Comparison of ENCODE assay signal across 15 mouse cellular contexts in the genomic region with DNA sequence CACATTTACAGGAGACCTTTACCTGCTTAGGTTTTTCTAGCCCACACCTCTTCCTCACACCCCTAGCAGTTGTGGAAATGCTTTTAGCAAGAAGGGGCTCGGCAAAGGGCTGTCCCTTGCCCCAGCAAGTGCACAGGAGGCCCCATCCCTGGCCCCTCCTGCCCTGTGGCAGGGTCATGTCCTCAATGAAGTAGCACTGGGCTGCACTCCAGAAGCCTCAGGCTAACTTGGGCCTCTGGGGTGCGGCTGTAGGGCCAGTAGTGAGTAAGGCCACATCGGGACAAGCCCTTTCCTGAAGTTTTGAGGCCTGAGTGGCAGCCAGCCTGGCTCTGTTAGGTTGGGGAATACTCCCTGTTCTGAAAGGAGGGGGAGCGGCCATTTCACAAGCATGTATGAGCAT. TPM values are rescaled to one million over a fixed set of nuclear protein-coding genes. Genes with fewer than 3 reads are reported as not detected.
DNase-seq lines count a peak whose midpoint lies in the region; ATAC-seq and TF ChIP-seq lines count a peak whose summit lies in the region.
"Had no signal": no experiment of that assay in that cellular context is flagged by ENCODE, and none has a peak within 500 bp of the region (broad histone marks: within the 10 kb centered on the region; RNA-seq: fewer than 3 reads in every experiment).

No protein-coding gene starts in this region.

- no peak overlapping the region for H3K4me2 ChIP-seq in limb, embryonic 13.5 days (replicated peaks)
- H3K4me2 ChIP-seq: midbrain, embryonic 12.5 days; neural tube, embryonic 13.5 days had no signal

- H3K27ac ChIP-seq in heart, adult 2 months = peak overlapping the region; percentile 69
- no peak overlapping the region for H3K27ac ChIP-seq in limb, embryonic 13.5 days
- H3K27ac ChIP-seq in layer of hippocampus, adult 2 months = no peak overlapping the region
- H3K27ac ChIP-seq: midbrain, embryonic 12.5 days; neural tube, embryonic 13.5 days had no signal

- peak; percentile 54; the same call in 1 of the 2 replicates for TF ChIP-seq EP300 in heart, adult 2 months (IDR thresholded peaks at IDR 0.05; ENCODE audit: insufficient read depth, low read depth, low read length)

- no peak for ATAC-seq in limb, embryonic 13.5 days (ENCODE audit: low FRiP score, low read depth)
- ATAC-seq: liver, postnatal 0 days had no signal

- no peaks in the 10 kb centered on the region for H3K9me3 ChIP-seq in limb, embryonic 13.5 days
- H3K9me3 ChIP-seq: midbrain, embryonic 12.5 days; neural tube, embryonic 13.5 days had no signal

- H3K27me3 ChIP-seq in heart, adult 2 months (ENCODE audit: control insufficient read depth, insufficient read depth, low read length) = no peaks in the 10 kb centered on the region
- H3K27me3 ChIP-seq in limb, embryonic 13.5 days = no peaks in the 10 kb centered on the region
- H3K27me3 ChIP-seq: midbrain, embryonic 12.5 days; neural tube, embryonic 13.5 days had no signal

- peaks cover 6% of the 10 kb centered on the region; the same call in 1 of the 2 replicates for H3K4me1 ChIP-seq in heart, adult 2 months (ENCODE audit: control insufficient read depth, insufficient read depth, low read length)
- peaks cover 21% of the 10 kb centered on the region for H3K4me1 ChIP-seq in limb, embryonic 13.5 days
- H3K4me1 ChIP-seq: midbrain, embryonic 12.5 days had no signal

- 37% methylated on average over 4 of the region's 4 CpGs for WGBS in heart, adult 2 months
- WGBS in limb, embryonic 13.5 days = 60% methylated on average over 4 of the region's 4 CpGs

- H3K9ac ChIP-seq in heart, adult 2 months (ENCODE audit: low read depth, low read length) = no peak overlapping the region
- 0 out of 2 replicates have a peak overlapping the region, but pooled peaks have one; percentile 27 for H3K9ac ChIP-seq in limb, embryonic 13.5 days
- H3K9ac ChIP-seq: liver, postnatal 0 days; midbrain, embryonic 12.5 days; neural tube, embryonic 13.5 days had no signal

- no peak for TF ChIP-seq CTCF in heart, adult 2 months (IDR thresholded peaks at IDR 0.05)
- no peak for TF ChIP-seq CTCF in layer of hippocampus, adult 2 months (conservative IDR thresholded peaks at IDR 0.05)

- no peaks in the 10 kb centered on the region for H3K79me2 ChIP-seq in heart, adult 2 months (replicated peaks; ENCODE audit: control insufficient read depth, insufficient read depth, low read length)

- H3K36me3 ChIP-seq in heart, adult 2 months (ENCODE audit: control insufficient read depth, insufficient read depth, low read length) = peaks cover 2% of the 10 kb centered on the region; the same call in 1 of the 2 replicates
- no peaks in the 10 kb centered on the region for H3K36me3 ChIP-seq in limb, embryonic 13.5 days
- H3K36me3 ChIP-seq: midbrain, embryonic 12.5 days; neural tube, embryonic 13.5 days had no signal

- peak; percentile 73 for DNase-seq in adrenal gland, postnatal 14 days
- no peak for DNase-seq in adrenal gland, adult 18-20 months (ENCODE audit: low spot score in 2 of 2)
- peak; percentile 74 for DNase-seq in Muller cell, postnatal 12 days (ENCODE audit: inconsistent ontology term)
- peak; percentile 72 to 84 for DNase-seq in heart, adult 2 months
- DNase-seq in spleen, adult 18-20 months = no peak
- no peak for DNase-seq in layer of hippocampus, adult 2 months (ENCODE audit: low spot score in 2 of 2)
- DNase-seq in cerebellum, postnatal 4 days (ENCODE audit: low spot score in 2 of 2) = no peak
- DNase-seq: B cell, adult 2 months; cerebellum, postnatal 14 days; liver, postnatal 0 days; right cerebral cortex, postnatal 14 days had no signal

- intact Hi-C loops in heart, adult 2 months (cut with DNase I) = no loop called here

- no peak overlapping the region for H3K4me3 ChIP-seq in heart, adult 2 months
- no peak overlapping the region for H3K4me3 ChIP-seq in limb, embryonic 13.5 days
- no peak overlapping the region for H3K4me3 ChIP-seq in layer of hippocampus, adult 2 months
- H3K4me3 ChIP-seq: midbrain, embryonic 12.5 days; neural tube, embryonic 13.5 days had no signal

- 0 out of 2 replicates have a peak, but pooled peaks have one; percentile 11 for TF ChIP-seq POLR2A in heart, adult 2 months (IDR thresholded peaks at IDR 0.05; ENCODE audit: insufficient read depth, low read depth, low read length)

RNA-seq across cellular contexts. Expression of gene Ip6k3, which starts 6.7 kb away (rescaled TPM):
- total RNA-seq in adrenal gland, postnatal 14 days (2021) = 0.53 and 0.56 TPM in 2 replicates
- 1 to 10 TPM in 1 of 2 experiments, under 1 TPM in 1; 0.60 to 2.2 TPM for total RNA-seq in adrenal gland, adult 18-20 months (2021)
- 1 to 10 TPM; 4.1 to 5.6 TPM for total RNA-seq in heart, adult 2 months (2021)
- 8.2 and 10.1 TPM in 2 replicates for polyA plus RNA-seq in heart, adult 2 months (2012; rRNA removed)
- 0.38 and 0.55 TPM in 2 replicates for polyA plus RNA-seq in limb, embryonic 13.5 days (2015; fragmentation: Nextera tagmentation; extraction: Ambion mirVana)
- total RNA-seq in layer of hippocampus, adult 2 months (2021) = under 1 TPM; 0.15 to 0.20 TPM
- total RNA-seq: MEL had no signal

RNA-seq across cellular contexts. Expression of gene Uqcc2, which starts 27.2 kb away (rescaled TPM):
- total RNA-seq in adrenal gland, postnatal 14 days (2021) = 162 and 182 TPM in 2 replicates
- 100 to 1,000 TPM; 266 to 331 TPM for total RNA-seq in adrenal gland, adult 18-20 months (2021)
- 100 to 1,000 TPM; 296 to 343 TPM for total RNA-seq in heart, adult 2 months (2021)
- polyA plus RNA-seq in heart, adult 2 months (2012; rRNA removed) = 288 and 395 TPM in 2 replicates
- polyA plus RNA-seq in limb, embryonic 13.5 days (2015; fragmentation: Nextera tagmentation; extraction: Ambion mirVana) = 329 and 338 TPM in 2 replicates
- 100 to 1,000 TPM; 182 to 220 TPM for total RNA-seq in layer of hippocampus, adult 2 months (2021)

RNA-seq across cellular contexts. Expression of gene Lemd2, which starts 43.4 kb away (rescaled TPM):
- 49.6 and 54.7 TPM in 2 replicates for total RNA-seq in adrenal gland, postnatal 14 days (2021)
- total RNA-seq in adrenal gland, adult 18-20 months (2021) = 10 to 100 TPM; 60.5 to 72.7 TPM
- total RNA-seq in heart, adult 2 months (2021) = 10 to 100 TPM; 30.0 to 31.4 TPM
- 38.3 and 39.5 TPM in 2 replicates for polyA plus RNA-seq in heart, adult 2 months (2012; rRNA removed)
- 18.6 and 18.8 TPM in 2 replicates for polyA plus RNA-seq in limb, embryonic 13.5 days (2015; fragmentation: Nextera tagmentation; extraction: Ambion mirVana)
- 10 to 100 TPM; 44.6 to 44.7 TPM for total RNA-seq in layer of hippocampus, adult 2 months (2021)

Comparison
In these comparisons a context has a peak if more than half of its experiments do, and no peak if none do; other contexts are left out.
1. DNase-seq: peak in adrenal gland, postnatal 14 days (single experiment), Muller cell, postnatal 12 days (single experiment) and heart, adult 2 months (2 of 2); none in adrenal gland, adult 18-20 months (0 of 2), spleen, adult 18-20 months (0 of 2), layer of hippocampus, adult 2 months (0 of 2) and cerebellum, postnatal 4 days (0 of 2).